Mouse (Mus musculus) cerebellum, adult 2 months (tissue): ENCODE measurements around the gene Tsc22d3.

Source experiments
- CTCF ChIP-seq: fragments of 200-500 bp; IDR thresholded peaks from 2 replicates; pipeline ENCODE4 v1.5.1; 2011; ENCODE audit warnings: low read depth, mild to moderate bottlenecking, control low read depth, low read length, moderate library complexity, borderline replicate concordance; ENCODE audit not compliant: insufficient read depth
- POLR2A ChIP-seq: fragments of 200-500 bp; IDR thresholded peaks from 2 replicates; pipeline ENCODE4 v1.6.1; 2011; ENCODE audit warnings: low read length, control low read depth, borderline replicate concordance; ENCODE audit not compliant: insufficient read depth

GRCm38 (mm10) chrX:140526253-140526618 lies 74.2 kb downstream of the Tsc22d3 start:
- TF ChIP-seq POLR2A: no peak
- TF ChIP-seq CTCF: no peak
